Mouse (Mus musculus) layer of hippocampus, postnatal 14 days (tissue): ENCODE measurements around the gene Aldh3b1. TPM values are rescaled to one million over a fixed set of nuclear protein-coding genes. Genes with fewer than 3 reads are reported as not detected.

Experiments used
- DNase-seq, 2 experiments: peaks; one replicate each; pipeline ENCODE4 v3.0.0; 2021 to 2022; ENCODE audit warnings: low spot score in 2 of 2, mixed read lengths in 1 of 2
- total RNA-seq, 2 experiments: library from RNA; stranded (reverse); gene quantifications; 2 replicates each; pipeline ENCODE4 v1.2.3; 2021

Gene Aldh3b1
- total RNA-seq, 2 experiments from 2014 or later = 2.8 TPM

DNA sequence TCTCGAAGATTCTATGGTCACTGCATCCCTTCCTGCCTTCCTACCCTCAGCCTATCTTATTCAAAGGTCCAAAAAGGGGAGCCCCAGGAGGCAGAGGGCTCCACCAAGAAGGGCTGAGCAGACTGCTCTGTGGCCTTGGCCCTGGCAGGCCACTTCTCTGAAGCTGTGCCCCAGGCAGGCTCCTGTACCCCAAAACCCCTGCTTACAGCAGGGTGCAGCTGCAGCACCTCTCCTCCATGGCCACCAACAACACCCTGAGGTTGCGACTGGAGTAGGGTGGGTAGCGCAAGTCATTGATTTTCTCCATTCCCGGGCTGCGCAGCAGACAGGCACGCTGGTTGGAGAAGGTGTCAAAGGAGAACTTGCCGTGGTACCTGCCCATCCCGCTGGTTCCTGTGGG lies 15.9 kb downstream of the Aldh3b1 start:
- no peak for DNase-seq

DNA sequence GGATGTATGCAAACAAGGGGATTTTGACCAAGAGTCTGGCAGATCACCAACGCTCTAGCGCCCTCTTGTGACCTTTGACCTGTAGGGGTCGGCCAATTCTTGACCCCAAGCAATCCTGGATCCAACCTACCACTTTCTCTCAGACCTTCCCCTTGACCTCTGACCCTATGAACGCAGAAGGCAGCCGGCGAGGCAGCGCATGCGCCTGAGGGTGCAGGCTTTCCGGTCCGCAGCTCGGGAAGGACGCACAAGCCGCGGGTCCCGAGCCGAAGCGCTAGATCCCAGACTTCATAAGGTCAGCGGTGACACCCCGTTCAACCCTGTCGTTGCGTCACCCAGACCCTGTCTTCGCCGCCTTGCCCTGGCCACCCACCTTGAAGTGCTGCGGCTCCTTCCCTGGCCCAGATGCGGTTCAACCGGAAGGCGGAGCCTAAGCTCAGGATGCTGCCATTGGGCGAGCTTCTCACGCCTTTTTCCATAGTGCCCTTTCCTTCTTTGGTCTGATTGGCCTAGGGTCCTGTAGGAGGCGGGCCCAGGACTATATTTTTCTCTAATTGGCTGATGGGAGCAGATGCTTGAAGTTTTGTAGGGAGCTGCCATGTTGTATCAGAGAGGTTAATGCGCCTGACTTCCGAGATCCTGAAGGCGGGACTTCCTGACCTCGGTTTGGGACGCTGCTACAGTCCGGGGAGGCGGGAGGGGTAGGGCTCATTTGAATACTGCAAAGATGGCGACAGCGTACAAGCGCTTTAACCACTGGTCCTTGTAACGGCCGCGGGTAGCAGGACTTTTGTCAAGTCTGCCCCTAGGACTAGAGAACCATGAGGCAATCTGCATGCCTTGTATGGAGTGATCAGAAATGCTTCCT lies 17.0 kb downstream of the Aldh3b1 start, which contains the start of gene Ndufs8:
Gene Ndufs8, minus strand, starts transcription at position 438 of the 868 bp plus-strand sequence.
- peak; percentile 92 to 98 for DNase-seq

DNA sequence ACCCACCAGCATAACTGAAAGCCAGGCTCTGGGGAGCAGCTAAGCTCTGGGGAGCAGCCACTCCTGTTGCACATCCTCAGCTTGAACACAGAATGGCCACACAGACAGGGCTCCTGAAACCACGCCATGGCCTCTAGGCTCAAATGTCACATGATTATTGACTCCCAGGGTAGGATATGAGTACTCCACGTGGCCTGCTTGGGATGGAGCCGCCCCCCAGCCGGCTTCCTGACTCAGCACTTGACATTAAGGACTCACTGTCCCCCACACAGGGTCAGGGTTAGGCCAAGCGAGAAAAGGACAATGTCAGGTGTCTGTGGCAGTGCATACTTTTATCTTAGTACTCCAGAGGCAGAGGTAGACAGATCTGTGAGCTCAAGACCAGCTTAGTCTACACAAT lies 19.4 kb downstream of the Aldh3b1 start:
- DNase-seq = no peak

DNA sequence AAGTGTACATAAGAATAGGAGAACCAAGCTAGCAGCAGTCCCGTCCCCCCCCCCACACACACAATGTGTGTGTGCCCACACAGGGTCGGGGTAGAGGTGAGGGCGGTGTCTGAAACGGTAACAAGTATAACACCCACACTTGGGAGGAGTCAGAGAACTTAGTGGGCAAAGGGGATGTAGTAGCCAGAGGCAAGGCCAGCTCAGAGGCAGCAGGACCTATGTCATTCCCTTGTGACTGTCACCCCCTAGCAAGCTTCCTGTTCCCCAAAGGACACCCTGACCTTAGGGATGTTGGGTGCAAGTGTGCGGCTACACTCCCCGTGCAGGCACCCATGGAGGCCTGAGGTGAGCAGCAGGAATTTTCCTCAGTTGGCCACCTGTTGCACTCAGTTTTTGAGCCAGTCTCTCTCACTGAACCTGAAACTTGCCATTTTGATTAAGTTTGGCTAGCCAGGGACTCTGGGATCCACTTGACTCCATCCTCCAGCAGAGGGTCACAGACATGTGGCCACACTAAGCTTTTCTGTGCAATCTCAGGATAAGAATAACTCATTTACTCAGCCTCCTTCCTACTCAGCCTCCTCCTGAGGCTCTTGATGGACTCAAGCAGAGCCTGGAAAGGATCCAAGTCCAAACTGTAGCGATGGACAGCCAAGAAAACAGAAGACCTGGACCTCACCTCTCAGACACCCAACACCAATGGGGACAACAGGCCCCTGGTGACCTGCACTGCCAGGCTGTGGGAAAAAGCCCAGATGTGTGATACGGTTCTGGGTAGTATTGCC lies 21.5 kb downstream of the Aldh3b1 start:
- no peak for DNase-seq

DNA sequence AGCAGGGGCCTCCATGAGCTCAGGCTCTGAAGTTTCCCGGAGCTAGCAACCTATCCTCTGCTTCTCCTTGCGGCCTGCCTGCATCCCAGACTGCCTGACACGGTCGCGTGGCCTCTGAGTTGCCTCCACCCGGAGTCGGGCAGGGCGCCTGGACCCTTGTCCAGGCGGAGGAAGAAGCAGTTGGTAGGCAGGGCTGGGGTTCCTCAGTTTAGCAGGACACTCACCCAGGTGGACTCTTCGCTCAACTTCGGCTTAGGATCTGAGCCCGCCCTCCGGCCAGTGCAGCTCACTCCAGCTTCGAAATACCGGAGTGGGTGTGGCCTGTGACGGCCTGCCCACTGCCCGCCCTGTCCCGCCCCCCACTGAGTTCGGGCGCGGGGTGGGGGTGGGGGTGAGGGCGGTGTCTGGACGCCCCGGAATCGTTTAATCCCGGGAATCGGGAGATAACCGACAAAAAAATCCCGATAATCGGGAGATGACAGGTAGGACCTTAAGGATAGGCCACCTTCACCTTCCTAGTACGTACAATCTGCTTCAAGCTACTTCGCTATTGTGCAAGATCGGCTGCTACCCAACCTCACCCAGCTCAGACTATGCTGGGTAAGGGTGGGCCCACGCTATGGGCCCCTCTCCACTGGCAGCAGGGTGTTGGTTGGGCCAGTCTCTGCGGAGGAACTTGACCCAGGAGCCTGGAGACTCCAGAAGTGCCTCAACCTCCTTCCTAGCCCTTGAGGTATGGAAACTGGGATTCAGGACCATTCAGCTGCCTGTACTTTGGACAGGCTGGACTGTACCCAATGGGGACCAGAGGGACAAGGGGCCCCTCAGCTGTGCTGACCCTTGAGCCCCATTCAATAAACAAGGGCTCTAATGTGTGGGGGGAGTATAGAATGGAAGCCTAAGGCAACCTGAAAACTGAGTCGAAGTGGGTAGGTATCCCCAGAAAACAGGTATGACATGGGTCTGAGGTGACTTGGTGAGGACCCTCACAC lies 22.5 kb downstream of the Aldh3b1 start, which contains the start of gene Tcirg1:
Gene Tcirg1, minus strand, starts transcription at position 339 of the 992 bp plus-strand sequence.
- DNase-seq = peak; percentile 45 to 56

DNA sequence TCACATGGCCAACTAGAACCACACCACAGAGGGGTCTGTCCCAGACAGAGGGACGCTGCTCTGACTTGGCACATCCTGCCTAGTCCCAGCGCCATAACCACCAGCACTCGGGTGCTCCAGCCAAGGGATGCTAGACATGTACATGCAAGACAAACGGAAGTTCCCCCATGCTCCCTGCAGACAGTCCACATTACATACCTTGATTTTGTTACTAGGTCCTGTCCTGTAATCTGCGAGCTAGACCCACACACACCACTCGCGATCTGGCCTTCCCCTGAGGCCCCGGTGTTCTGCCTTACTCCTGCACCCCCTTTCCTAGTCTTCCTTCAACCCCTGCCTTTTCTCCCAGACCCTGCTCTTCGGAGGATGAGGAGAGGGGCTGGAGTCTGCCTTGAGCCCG lies 23.3 kb downstream of the Aldh3b1 start:
- no peak for DNase-seq

DNA sequence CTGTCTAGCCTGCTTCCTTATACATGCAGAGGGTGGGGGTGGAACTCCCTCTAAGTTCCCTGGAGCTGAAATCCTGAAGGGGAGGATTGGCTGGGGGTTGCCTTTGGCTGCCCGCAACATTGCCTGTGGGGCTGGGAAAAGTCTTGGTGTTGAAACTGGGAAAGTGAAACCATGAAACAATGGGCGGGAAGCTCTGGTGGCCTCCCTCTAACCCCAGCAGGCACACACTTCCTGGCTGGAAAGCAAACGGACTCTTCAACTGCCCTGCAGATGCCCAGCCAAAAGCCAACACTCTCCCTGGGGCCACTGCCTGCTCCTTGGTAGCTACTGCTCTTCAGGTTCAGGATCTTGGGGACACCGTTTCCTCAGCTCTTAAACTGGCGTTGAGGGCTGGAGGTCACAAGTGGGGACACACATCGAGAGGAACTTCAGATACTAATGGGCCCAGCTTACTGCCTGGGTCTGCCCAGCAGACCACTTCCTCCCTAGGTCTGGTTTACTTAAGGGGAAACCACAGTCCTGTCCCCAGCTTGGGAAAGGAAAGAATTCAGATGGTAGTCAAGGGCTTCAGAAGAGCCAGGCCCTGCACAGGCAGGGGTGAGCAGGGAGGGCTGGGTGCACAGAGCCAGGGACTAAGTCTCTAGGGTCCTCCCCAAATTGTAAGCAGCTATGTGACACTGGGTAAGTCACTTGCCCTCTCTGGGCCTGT lies 24.2 kb downstream of the Aldh3b1 start:
- no peak for DNase-seq

DNA sequence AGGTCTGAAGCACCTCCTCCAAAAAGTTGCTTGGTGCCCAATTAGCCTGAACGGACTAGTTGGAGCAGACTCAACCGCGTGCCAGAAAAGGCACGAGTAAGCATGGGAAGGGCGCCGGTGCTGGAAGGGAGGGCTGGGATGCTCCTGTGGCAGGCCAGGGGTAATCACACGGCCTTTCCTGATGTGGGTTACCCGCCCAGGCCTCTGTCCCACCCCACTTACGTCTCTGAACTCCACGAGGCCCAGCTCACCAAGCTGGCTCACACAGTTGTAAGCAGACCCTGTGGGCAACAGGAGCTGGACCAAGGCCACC lies 25.3 kb downstream of the Aldh3b1 start:
- DNase-seq = no peak

DNA sequence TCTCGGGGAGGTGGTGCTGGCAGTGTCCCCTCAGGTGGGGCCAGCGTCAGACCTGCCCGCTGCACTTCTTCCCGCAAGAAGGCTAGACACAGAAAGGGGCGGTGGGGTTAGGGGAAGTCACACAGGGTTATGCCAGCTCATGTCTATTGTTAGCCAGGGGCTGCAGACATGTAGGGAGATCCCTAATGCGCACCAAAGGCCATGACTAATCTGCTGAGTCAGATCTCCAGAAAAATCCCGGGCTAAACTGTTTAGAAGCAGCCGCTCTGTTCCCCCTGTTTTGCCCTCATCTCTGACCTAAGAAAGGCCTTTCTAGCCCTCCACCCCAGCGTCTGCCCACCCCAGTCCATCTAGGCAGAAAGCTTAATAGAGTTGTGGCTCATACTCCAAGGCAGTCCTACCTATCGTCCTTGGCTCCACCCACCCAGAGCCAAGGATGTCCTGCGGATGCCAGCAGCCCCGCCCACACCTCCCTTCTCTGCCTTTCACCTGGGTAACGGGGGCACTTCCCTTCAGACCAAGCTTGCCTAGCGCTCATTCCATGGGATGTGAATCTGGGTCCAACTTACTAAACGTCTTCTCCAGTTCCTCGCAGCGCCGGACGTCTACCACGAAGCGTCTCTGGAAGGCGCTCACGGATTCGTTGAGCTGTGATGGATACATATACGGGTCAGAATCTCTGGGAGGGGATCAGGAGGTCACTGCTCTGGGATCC lies 25.8 kb downstream of the Aldh3b1 start:
- no peak for DNase-seq

DNA sequence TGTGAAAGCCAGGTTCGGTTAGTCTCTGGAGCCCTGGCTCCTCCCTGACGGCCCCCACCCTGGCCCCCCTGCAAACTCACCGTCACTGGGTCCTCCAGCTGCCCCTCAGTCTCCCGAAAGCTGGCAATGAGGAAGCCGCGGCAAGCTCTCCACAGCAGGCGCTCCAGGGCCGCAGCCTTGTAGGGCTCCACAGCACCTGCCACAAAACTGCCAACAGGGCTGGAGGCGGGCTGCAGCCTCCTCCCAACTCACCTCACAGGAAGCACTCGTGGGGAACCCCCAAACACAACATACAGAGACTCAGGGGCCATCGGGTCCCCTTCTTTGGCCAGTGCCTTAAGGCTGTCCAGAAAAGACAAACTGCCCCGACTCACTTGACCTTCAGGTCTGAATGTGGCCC lies 26.6 kb downstream of the Aldh3b1 start:
- no peak for DNase-seq

DNA sequence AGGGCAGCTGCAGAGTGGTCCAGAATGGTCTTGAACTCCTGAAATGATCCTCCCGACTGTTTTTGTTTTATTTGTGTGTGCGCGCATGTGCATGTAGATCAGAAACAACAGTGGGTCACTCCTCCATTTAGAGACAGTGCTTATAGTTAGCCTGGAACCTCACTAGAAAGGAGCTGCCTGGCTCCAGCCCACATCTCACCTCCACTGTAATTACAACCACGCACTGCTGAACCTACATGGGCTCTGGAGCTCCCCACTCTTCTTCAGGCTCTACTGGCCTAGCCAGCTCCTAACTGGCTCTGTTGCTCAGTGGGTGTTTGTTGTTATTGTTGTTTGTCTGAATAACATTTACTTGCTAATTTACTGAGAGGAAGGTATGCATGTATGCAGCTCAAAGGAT lies 30.0 kb downstream of the Aldh3b1 start:
- no peak for DNase-seq

DNA sequence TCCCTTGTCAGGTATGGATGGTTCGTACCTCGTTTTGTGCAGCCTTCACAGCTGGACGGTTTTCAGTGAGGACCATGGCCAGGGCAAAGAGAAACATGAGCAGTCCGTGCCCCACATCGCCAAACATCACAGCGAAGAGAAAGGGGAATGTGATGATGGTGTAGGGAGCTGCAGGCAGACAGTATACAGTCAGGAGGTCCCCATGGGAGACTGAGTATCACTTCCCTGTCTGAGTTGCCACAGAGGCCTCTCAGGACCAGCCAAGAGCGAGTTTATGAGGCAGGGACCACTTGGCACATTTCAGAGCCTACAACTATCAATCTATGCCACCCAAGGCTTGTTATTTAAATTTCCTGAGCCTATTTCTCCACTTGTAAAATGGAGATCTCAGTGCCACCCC lies 30.7 kb downstream of the Aldh3b1 start:
- DNase-seq = no peak

DNA sequence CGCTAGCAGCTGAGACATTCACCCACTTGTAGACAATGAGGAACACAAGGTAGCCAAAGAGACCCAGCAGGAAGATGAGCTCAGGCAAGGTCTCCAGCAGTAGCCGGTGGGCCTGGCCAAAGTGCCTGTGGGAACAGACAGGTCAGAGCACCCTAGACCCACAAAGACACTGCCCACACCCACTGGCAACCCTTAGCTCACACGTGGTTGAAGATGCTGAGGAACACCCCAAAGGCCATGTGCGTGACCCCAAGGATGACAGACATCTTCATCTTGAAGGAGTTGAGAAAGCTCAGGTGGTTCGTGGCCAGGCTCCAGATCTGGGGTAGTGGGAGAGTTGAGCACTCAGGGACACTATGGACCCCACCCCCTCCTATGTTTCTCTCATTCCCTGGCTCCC lies 32.1 kb downstream of the Aldh3b1 start:
- no peak for DNase-seq

DNA sequence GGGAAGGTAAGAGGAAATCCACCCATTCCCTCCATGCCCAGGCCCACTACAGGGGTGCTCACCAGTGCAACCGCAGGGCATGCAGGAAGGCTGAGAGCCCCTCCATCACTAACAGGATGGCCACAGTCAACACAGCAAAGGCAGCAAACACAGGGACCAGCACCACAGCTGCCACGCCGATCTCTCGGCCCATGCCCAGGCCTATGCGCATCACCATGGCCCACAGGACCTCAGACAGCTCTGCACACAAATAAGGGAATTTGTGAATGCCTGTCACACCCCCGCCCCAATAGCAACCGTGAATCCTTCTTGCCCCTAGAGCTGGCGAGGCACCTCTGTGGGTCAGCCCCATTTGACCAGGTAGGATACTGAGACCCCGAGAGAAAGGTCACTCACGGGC lies 33.4 kb downstream of the Aldh3b1 start:
- no peak for DNase-seq

DNA sequence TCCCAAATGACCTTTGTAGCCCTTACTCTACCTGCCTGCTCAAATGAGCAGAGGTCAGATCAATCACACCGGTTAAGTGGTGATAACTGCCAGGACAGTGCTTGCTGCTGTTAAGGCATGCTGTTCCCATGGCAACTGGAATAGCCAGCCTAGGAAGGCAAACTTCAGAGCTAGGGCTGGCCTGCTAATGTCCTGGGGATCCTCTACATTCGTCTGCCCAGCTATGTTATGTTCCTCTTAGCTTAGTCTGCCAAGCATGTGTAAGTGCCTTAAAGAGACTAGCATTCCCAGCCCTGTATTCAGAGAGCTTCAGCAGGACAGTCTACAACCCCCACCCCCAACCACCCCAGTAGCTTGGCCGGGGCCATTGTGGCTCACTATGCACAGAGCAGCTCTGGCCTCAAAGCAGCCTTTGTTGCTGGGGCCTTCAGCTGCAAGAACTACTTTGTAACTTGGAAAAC lies 34.4 kb downstream of the Aldh3b1 start:
- peak in 1 of 2 experiments; percentile 34 for DNase-seq

DNA sequence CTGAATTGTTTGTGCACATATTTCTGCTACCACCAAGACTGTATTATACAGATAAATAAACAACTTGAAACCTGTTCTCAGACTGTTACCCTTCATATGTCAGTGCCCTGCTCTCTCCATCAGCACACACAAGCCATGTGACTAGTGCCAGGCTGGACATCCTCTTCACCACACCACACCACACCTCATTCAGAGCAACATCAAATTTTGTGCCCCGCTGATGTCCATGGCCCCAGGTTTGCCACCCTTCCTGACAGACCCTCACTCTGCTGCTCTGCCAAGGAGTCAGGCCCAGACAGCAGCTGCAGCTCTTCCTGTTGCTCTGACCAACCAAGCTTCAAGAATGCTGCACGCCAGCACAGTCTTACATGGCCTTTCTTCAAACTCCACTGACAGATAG lies 35.3 kb downstream of the Aldh3b1 start:
- DNase-seq = no peak

DNA sequence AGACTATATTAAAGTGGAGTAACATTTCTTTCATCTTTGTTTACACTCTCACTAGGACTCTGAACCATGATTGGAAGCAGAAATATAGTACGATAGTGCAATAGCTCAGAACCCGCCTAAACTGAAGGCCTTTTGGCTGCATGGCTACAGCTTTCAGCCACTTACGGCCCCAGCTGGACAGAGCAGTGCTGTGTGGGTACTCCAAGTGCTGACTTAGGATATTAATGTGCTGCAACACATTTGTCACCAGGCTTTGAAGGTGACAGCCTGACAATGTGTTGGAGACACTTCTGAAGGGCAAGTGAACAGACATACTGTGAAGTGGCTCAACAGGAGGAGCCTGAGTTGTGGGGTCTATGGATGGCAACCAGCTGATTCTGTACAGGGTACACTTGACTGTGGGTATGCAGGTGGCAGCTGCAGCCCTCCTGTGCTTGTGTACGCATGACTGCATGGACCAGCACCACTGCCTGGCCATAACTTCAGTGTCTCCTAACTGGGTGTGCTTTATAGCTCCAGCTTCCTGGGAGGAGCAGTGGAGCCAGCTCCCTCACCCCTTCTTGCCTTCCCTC lies 36.0 kb downstream of the Aldh3b1 start:
- no peak for DNase-seq

DNA sequence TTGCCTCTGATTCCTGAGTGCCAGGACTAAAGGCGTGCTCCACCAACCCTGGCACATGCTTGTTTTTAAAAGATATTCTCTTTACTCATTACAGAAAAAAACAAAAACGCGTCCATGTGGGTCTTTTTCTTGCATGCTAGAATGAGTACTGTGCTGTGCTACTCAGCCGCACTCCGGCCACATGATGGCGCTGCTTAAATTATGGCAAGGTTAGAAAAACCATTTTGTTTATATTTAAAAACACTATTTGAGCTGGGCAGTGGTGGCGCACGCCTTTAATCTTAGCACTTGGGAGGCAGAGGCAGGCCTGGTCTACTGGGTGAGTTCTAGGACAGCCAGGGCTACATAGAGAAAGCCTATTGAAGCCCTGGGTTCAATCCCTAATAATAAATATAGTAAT lies 39.4 kb downstream of the Aldh3b1 start:
- no peak for DNase-seq

DNA sequence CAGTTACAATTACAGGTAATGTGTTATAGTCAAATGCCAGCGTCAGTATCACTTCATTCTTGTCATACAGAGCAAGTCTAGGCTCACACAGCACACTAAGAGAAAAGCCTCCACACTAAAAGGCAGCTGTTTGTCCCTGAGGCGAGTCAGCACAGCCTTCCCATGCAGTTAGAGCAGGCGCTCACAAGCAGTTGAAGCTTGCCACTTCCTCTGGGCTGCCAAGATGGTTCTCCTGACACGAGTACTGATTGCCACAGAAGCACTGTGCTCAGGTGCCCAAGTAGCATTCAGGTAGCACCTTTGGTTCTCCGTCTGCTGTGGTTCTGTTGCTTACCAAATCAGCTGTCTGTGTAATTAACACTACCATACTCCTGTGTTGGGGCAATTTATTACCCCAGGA lies 40.5 kb downstream of the Aldh3b1 start:
- DNase-seq = no peak
